Mouse (Mus musculus) skeletal muscle tissue, adult 2 months (tissue): ENCODE results near the gene Umodl1.

Source experiments
- DNase-seq: peaks from one replicate; pipeline ENCODE4 v3.0.0-alpha.2; 2012; ENCODE audit warnings: low read depth, low spot score

The Umodl1 gene

GRCm38 (mm10) chr17:31038381-31038780 lies 83.9 kb downstream of the Umodl1 start:
- peak; percentile 54 for DNase-seq

DNA sequence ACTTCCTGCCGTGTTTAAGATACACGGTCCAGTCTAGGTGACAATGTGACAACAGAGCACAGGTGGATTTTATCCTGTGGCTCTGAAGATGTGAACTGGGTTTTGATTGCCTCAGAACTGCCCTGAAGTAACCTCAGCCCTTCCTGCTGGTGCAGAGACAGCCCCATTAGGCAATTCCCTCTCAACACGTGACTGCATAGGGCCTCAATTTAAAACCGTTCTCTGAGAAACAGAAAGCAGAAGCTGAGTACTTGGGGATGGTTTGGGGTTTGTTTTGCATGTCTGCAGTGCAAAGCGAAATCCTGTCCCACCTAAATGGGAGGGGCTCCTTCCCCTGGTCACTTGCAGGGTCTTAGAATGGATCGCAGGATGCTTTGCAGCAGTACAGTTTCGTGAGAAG lies 85.2 kb downstream of the Umodl1 start:
- peak; percentile 54 for DNase-seq

GRCm38 (mm10) chr17:31040421-31040820 lies 86.0 kb downstream of the Umodl1 start:
- no peak for DNase-seq

DNA sequence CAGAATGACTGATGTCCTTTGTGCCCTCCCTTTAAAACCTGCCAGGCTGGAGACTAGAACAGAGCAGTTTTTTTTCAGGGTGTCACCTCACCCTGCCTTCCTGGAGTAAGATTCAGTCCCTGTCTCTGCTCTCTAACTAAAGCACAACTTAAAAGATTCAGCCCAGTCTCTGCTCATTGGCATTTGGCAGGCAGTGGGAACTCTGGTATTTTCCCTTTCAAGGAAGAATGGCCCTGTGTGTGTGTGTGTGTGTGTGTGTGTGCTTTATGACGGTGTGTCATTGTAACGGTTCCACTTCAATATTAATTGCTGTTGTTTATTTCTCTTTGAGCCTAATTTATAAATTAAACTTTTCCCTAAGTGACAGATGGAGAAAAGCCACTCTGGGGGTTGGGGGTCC lies 88.3 kb downstream of the Umodl1 start:
- no peak for DNase-seq

DNA sequence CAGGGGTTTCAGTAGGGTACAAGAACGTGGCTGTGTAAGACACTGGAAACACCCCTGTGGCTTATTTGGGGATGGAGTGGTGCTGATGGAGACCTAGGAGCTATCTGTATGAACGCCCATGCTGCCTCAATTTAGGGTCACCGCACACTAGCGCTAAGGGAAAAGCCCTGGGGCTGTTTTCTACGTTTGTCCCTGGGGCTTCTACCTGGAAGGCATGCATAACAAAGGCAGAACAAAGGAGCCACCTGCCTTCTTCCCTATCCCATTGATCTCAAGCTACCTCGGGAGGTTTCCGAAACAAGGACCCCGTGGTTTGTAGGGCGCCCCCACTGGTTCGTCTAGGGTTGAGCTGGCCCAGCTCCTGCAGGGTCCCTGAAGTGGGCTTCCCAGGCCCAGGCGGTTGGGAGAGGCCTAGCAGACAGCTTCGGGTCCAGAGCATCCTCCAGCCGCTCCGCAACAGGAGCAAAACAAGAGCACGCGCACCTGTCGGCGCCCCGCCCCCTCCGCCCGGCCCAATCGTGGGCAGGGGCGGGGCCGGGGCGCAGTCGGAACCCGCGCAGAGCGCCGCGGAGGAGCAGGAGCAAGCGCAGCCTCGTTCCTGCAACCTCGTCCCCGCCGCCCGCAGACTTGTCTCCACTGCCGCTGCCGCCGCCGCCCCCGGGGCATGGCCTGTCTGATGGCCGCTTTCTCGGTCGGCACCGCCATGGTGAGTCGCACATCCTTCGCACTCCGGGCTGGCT lies 102.9 kb downstream of the Umodl1 start, which contains the start of gene Abcg1:
Gene Abcg1, plus strand, starts transcription at position 525 of the 740 bp plus-strand sequence.
- DNase-seq: no peak

DNA sequence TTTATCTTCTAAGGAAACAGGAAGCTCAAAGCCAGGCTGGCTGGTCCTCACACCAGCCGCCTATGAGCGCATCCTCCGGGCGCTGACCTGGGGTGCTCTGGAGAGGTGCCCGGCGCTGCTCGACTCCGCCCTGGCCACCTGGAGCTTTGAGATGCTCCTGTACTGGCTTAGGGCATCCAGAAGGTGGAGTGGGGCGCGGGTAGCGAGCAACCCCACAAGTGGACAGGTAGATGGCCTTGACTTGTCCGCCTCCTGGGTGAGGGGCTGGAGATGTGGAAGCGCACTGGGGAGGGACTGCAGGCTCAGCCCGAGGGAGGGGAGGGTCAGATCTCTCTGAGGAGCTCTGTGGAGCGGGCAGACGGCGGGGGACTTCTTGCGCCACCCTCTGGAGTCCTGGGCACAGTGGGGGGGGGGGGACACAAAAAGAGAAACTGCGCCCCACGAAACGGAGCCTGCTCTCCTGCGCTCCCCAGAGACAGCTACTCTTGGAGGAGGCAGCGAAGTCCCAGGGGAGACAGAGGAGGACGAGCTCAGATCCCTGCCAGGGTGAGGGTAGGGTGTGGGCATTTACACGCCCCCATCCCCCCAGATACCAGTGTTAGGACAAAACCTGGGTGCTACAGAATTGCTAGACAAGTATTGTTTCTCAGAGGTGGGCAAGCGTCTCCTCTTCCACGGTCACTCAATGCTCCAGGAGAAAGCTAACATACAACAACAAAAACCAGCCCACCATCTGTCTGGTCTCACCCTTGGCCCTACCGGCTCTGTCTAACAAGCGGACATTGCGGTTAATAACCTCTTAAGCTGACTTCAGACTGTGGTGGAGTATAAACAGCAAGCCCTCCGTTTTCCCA lies 103.7 kb downstream of the Umodl1 start:
- no peak for DNase-seq

GRCm38 (mm10) chr17:31058745-31059085 lies 104.3 kb downstream of the Umodl1 start:
- DNase-seq: peak; percentile 44

- no peak for DNase-seq
Observed at GRCm38 (mm10) chr17:31060196-31060587, 105.8 kb downstream of the Umodl1 start.
